Mouse (Mus musculus) hematopoietic stem cell, adult 5-6 weeks (primary cell): ENCODE data around the gene Ms4a4a. TPM values are rescaled to one million over a fixed set of nuclear protein-coding genes. Genes with fewer than 3 reads are reported as not detected.
"Not testable (repeated sequence)": the region's sequence is repeated elsewhere in the genome, so short reads cannot be mapped to it uniquely, and the experiment has no call there.

Experiments
- ATAC-seq, 2 experiments: fragments of 125-278 bp in 1 of 2; replicated peaks in 1 of 2; 2 replicates each; pipeline ENCODE4 v1.8.0; 2016 to 2017; ENCODE audit warnings: inconsistent platforms in 2 of 2, mild to moderate bottlenecking in 2 of 2, moderate number of reproducible peaks in 2 of 2, low read depth in 1 of 2, moderate TSS enrichment in 1 of 2; ENCODE audit not compliant: low FRiP score in 2 of 2, poor library complexity in 2 of 2, severe bottlenecking in 2 of 2, insufficient read depth in 1 of 2, low TSS enrichment in 1 of 2
- total RNA-seq: library from RNA; stranded (forward); fragments of 172-1452, 232-1000 nt; gene quantifications from 2 replicates; pipeline ENCODE4 v1.2.3, GENCODE M21; 2017

Gene Ms4a4a
- total RNA-seq, 1 experiment from 2014 or later = not detected

DNA sequence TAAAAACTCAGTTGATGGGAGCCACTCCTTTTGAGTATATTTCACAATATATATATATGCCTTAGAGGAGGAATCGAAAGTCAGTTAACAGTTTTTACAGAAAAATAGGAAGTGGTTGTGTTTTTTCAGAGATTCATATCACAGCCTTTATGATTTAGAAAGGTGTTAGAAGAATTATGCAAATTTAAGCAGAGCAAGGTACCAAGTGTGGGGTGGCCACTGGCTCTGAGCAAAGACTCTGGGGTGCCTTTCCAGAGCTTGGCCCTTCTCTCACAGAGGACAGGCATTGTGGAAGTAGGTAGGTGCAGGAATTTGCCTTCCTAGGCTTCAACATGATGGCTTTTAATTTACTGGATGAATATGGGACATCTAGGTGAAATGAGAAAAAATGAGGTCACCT, 36.3 kb downstream of the Ms4a4a start:
- no peak; a peak in 1 of 4 replicates for ATAC-seq

DNA sequence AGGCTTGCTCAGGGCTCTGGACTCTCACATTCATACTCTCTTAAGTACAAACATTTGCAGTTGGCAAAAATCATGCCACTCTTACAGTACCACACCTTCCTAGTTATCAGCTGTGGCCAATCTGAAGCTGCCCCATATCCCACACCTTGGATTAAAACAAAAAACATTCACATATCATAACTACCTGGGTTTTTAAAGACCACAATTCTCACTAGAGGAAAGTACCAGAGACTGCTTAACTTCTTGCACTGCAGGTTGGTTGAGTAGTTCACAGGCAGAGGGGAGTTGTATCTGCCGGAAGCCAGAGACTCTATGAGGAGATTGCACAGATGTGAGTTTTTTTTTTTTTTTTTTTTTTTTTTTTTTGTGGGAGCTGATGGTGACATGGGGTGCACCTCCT, 38.8 kb downstream of the Ms4a4a start:
- no peak for ATAC-seq

DNA sequence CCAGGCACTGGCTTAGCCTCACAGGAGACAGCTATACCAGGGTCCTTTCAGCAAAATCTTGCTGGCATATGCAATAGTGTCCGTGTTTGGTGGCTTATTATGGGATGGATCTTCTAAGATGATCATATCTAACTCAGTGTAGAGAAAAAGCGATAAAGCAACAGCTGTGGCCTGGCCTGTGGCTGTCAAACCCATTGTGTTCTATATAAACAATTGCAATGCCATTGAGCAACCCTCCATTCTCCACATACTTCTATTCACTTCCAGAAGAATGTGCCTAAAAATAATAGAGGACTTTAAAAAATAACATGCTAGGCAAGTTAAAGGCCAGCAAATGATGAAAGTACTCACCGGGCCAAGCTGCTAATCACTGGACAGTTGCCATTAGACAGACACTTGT, 40.3 kb downstream of the Ms4a4a start:
- no peak for ATAC-seq

DNA sequence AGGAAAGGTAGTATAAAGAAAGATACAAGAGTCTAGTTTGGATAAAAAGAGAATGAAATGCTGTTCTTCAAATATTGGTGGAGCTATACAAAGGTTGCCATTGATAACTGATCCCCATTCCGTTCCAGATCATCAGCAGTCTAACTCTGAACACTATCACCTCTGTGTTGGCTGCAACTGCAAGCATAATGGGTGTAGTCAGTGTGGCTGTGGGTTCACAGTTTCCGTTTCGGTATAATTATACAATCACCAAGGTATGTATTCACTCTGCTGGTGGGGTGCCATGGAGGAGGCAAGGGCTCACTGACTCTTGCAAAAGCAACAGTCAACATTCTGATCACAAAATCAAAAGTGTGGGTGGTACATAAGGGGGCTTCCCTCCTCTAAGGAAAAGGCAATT, 43.5 kb downstream of the Ms4a4a start:
- not testable (repeated sequence) for ATAC-seq

DNA sequence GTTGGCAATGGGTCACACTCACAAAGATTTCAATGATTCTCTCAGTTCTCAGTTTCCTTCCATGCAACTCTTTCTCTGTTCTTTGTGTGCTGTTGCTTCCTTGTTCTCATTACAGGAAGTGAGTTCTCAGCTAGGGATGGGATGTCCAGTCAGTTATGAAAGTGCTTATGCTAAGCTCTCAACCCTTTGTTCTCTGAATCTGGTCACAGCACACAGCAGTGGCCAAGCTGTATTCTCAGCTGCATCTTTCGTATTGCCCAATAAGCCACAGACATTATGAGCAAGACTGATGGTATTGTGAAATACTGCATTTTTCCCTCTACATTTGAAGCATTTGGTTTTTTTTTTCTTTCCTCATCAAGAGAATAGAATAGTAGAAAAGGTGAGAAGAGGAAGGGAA, 55.9 kb downstream of the Ms4a4a start:
- peak; percentile 32 to 59; a peak in 2 of 4 replicates for ATAC-seq

DNA sequence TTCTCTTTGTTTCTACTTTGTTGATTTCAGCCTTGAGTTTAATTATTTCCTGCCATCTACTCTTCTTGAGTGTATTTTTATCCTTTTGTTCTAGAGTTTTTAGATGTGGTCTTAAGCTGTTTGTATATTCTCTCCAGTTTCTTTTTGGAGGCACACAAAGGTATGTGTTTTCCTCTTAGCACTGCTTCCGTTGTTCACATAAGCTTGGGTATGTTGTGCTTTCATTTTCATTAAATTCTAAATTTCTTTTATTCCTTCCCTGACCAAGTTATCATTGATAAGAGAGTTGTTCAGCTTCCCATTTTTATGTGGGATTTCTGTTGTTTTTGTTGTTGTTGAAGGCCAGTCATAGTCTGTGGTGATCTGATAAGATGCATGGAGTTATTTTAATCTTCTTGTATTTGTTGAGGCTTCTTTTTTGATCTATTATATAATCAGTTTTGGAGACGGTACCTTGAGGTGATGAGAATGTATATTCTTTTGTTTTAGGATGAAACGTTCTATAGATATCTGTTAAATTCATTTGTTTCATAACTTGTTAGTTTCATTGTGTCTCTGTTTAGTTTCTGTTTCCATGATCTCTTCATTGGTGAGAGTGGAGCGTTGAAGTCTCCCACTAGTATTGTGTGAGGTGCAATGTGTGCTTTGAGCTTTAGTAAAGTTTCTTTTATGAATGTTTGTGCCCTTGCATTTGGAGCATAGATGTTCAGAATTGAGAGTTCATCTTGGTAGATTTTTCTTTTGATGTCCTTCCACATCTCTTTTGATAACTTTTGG, 59.9 kb downstream of the Ms4a4a start:
- no peak for ATAC-seq

Other genes starting within 250 kb of the Ms4a4a start
- gene 1700017D01Rik, start 244.6 kb upstream of the Ms4a4a start, total RNA-seq = not detected in 2 replicates
- not detected in 2 replicates for gene 1700025F22Rik, start 210.2 kb upstream of the Ms4a4a start, total RNA-seq
- gene Ms4a13, start 178.8 kb upstream of the Ms4a4a start, total RNA-seq = not detected in 2 replicates
- not detected in 2 replicates for gene Ms4a12, start 143.1 kb upstream of the Ms4a4a start, total RNA-seq
- 0.38 TPM in 1 of 2 replicates, not detected in the other for gene Ms4a1, start 109.3 kb upstream of the Ms4a4a start, total RNA-seq
- gene Ms4a5, start 91.7 kb upstream of the Ms4a4a start, total RNA-seq = not detected in 2 replicates
- not detected in 2 replicates for gene Ms4a14, start 61.1 kb upstream of the Ms4a4a start, total RNA-seq
- gene Ms4a7, start 39.4 kb upstream of the Ms4a4a start, total RNA-seq = 2.8 TPM in 1 of 2 replicates, not detected in the other
- gene Ms4a4c, start 29.2 kb downstream of the Ms4a4a start, total RNA-seq = 10.5 and 14.1 TPM in 2 replicates
- 1.1 and 4.7 TPM in 2 replicates for gene Ms4a4b, start 68.0 kb downstream of the Ms4a4a start, total RNA-seq
- 23.6 and 32.0 TPM in 2 replicates for gene Ms4a6c, start 93.8 kb downstream of the Ms4a4a start, total RNA-seq
- gene Gm8369, start 110.4 kb downstream of the Ms4a4a start, total RNA-seq = 0.69 and 11.6 TPM in 2 replicates
- 15.9 and 39.4 TPM in 2 replicates for gene Ms4a6b, start 141.0 kb downstream of the Ms4a4a start, total RNA-seq
- gene Ms4a4d, start 161.3 kb downstream of the Ms4a4a start, total RNA-seq = 0.25 TPM in 1 of 2 replicates, not detected in the other
- 0.55 and 1.1 TPM in 2 replicates for gene Ms4a6d, start 229.3 kb downstream of the Ms4a4a start, total RNA-seq
- gene Ms4a2, start 248.2 kb downstream of the Ms4a4a start, total RNA-seq = 7.5 and 21.3 TPM in 2 replicates